Mouse (Mus musculus): Measurements from ENCODE around the gene Kcnk18.
A peak's percentile ranks its signal among the peaks of the same experiment; 100 is the strongest.

Kcnk18 gene

DNA sequence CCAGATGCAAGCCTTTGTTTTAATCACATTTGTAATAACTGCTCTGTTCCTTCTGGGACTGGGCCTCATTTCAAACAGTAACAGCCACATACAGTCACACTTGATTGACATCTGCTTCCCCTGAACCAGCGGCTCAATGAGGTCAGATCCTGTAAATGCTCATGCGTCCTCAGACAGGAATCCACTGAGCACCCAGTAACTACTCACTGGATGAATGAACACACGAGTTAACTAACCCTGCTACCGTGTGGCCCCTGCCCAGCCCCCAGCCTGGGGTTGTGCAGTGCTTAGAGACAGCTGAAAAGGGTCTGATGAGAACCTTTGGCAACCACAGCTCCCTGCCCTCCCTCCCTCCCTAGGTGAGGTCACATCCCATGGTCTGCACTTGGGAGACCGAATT lies 13.8 kb downstream of the Kcnk18 start:
- DNase-seq = peak; percentile 27

GRCm38 (mm10) chr19:59235001-59235400 lies 16.0 kb downstream of the Kcnk18 start:
- DNase-seq = no peak

DNA sequence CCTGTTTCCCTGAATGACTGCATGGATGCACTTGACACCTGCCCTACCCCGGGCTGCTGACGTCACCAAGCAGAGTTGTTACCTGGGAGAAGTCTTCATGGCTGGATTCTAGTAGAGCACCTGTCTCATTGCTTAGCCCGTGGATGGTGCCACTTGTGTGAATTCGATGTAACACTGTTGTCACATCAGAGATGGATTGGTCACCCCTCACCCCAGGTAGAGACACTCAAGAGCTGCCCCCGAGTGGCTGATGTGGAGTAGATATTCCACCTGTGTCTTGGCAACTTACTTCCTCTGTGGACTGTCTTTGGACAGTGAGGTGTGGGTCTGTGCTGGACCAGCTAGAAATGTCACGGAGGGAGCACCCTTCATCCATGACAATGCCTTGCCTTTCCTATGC lies 17.0 kb downstream of the Kcnk18 start:
- DNase-seq = no peak

DNA sequence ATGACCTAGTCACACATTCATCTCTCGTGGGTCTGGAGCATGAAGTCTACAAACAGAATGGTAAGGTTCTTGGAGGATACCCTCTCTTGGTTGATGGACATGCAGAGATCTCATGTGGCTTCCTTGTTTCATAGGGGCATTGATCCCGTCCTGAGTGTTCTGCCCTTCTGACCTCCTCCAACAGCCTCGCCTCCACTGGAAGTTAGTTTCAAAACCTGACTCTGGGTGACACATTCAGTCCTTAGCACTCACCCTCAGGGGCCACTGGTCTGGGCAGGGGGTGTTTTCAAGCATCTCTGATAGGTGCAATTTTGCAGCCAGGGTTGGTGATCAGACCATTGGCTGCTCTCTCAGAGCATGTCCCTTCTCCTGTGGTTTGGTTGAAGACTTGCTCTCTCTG lies 19.6 kb downstream of the Kcnk18 start:
- DNase-seq = no peak

- peak; percentile 80 for DNase-seq
Observed at GRCm38 (mm10) chr19:59239124-59239817, 20.3 kb downstream of the Kcnk18 start.

GRCm38 (mm10) chr19:59241987-59242386 lies 23.0 kb downstream of the Kcnk18 start:
- DNase-seq = no peak

DNA sequence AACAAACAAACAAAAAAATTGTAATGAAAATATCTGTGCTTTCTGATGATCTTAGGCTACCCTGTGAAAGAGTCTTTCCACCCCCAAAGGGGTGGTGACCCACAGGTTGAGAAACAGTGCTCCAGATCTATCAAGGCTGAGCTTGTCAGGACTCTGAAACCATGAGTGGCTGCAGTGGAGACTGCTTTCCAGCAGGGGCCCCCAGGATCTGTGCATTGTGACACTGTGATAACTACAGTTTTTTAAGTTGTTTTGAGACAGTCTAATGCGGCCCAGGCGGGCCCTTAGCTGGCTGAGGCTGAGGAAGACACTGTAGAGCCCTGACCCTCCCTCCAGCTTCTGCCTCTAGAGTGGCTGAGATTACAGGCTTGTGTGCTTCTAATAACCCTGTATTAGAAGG lies 24.0 kb downstream of the Kcnk18 start:
- DNase-seq = no peak

GRCm38 (mm10) chr19:59248144-59248543 lies 29.1 kb downstream of the Kcnk18 start:
- no peak for DNase-seq

GRCm38 (mm10) chr19:59248553-59249286 lies 29.7 kb downstream of the Kcnk18 start:
- no peak for DNase-seq

DNA sequence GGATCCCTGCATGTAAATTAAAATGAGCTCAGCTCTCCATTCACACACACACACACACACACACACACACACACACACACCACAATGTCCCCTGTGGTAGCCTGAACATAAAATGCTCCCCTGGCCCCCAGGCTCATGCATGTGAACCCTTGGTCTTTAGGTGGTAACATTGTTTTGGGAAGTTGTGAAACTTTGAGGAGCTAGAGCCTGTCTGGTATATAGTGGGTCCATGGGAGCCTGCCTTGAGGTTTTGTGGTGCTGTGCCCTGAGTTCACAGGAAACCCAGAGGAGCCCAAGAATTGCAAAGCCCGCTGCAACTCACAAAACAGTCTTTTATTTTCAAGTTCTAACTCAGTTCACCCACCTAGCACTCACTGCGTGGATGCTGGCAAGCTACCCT lies 33.6 kb downstream of the Kcnk18 start:
- no peak for DNase-seq

DNA sequence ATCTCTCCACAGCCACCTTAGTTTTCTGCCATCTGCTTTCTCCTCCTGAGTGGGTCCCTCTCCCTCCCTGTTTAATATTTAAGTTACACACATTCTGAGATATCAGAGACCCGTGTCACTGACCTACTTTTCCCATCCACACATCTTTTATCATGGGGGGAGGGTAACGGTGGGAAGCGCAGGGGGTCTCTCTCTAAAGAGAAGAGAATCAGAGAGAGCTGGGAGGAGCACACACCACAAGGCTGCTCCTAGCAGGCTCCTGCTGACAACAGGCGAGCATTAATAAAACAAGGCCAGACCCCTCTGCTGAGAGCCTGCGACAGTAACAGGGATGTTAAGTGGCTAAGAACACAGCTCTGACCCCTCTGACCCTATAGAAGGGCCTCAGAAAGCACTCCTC lies 40.6 kb downstream of the Kcnk18 start:
- peak; percentile 50 for DNase-seq

DNA sequence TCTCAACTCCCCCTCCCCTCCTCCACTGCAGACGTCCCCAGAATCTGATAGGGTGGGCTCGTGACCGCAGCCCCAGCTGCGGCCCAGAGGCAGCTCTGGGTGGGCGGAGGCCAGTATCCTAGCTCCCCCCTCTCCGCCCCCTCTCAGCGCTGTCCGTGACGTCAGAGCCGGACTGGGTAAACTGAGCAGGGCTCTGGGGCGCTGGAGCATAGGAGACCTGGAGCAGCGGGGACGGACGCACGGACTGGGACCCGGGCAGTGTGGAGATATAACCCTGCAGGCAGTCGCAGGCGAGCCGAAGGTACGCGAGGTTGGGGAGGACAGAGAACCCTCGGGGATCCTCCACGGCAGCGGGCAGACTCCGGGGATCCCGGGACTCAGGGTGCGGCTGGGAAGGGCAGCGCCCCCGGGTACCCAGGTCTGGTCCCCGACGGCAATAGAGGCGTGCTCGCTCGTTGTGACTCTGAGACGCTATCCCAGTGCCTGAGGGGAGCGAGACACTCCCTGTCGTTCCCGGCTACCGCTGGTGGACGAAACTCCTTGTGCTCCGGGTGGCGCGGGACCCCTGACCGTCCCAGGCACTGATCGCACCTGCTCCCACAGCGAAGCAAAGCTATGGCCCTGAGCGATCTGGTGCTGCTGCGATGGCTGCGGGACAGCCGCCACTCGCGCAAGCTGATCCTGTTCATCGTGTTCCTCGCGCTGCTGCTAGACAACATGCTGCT lies 41.9 kb downstream of the Kcnk18 start, which contains the start of gene Slc18a2:
Slc18a2 (plus strand) TSS at position 179 of the 725 bp plus-strand sequence.
- peak; percentile 74 for DNase-seq

DNA sequence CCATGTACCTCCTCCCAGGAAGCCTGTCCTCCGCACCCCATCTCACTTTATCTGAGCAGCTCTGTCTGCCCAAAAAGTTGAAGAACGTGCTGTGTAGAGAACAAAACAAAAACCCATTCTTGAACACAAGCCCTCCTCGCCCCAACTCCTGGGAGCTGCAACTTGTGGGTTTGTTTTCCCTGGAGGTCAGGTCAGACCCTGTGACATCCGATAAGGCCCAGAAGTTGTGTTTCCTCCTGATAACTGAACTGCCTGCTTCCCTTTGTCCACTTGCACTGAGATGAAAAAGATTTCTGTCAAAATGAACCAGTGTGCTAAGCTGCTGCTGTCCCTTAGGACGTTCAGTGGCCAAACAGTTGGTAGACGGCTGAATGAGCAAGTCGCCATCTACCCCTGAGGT lies 42.6 kb downstream of the Kcnk18 start:
- DNase-seq = no peak

DNA sequence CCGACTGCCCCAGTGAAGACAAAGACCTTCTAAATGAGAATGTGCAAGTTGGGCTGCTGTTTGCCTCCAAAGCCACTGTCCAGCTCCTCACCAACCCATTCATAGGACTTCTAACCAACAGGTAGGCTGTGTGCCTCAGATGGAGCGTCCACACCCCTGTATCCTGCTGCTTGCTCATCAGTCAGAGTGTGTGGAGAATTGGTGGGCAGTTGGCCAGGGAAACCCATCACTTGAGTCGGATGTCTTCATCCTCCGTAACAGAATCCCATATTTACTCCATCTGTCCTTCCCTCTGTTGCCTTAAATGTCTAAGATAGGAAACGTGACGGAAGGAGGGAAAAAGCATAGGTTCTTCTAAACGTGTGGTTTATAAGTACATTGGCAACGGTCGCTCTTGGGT lies 44.2 kb downstream of the Kcnk18 start:
- DNase-seq = no peak

DNA sequence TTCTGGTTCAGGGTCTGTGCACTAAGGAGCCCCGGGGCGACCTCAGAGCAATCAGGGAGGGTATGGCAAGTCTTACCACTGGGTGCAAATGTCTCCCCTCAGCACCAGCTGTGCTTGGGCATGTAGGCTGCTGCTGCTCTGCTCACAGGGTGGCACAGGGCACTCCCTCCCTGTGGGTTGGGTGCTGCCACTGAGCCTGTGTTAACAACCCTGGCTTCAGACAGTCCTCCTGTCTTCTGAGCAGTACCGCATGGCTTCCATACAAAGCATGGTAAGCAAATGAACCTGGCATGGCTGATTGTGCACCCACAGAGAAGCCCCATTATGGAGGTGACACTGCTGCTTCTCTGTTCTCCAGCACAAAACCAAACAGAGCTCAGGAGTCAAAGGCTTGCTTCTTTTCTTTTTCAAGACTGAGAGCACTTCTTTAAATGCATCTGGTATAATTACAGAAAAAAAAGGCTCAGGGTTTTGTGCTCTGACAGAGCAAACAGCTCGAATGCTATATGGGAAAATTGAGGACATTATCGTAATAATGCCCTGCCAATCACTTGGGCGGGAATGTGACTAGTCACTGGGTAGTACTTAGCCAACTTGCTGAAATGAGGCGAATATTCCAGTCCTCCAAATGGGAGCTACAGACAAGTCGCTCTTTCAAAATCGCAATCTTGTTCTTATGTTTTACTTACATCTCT lies 46.0 kb downstream of the Kcnk18 start:
- no peak for DNase-seq

DNA sequence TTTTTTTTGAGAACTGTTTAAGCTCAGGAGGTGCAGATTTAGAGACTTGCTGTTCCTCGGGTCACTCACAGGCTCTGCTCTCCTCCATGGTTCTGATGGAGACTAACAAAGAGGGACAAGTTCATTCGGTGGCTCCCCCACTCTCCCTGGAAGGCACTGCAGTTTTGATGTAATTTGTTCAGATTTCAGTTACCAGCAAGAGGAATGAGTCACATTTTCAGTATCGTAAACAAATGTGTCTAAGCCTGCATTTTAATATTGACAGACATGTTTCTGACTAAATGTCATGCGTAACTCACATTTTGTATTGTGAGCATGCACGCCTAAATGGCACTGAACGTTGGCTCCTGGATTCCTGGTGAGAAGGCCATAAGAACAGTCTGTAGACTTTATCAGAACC lies 46.9 kb downstream of the Kcnk18 start:
- DNase-seq = no peak

GRCm38 (mm10) chr19:59267417-59267963 lies 48.5 kb downstream of the Kcnk18 start:
- peak; percentile 41 for DNase-seq

DNA sequence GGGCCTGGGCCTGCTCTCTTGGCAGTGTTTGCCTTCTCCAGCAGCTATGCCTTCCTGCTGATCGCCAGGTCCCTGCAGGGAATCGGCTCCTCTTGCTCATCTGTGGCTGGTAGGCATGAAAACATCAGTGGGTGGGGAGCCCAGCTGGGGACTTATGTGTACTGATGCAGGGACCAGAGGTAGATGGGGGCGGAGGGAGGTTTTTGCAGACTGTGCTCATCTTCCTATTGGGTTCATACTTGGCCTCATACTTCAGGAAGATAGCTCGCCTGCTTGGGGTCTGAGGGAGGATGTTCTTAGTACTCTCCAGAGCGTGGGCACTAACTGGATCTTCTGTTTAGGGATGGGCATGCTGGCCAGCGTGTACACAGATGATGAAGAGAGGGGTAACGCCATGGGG lies 54.2 kb downstream of the Kcnk18 start:
- no peak for DNase-seq

GRCm38 (mm10) chr19:59276354-59276753 lies 57.3 kb downstream of the Kcnk18 start:
- peak; percentile 12 for DNase-seq

- no peak for DNase-seq
Observed at GRCm38 (mm10) chr19:59280841-59281240, 61.8 kb downstream of the Kcnk18 start.

GRCm38 (mm10) chr19:59282001-59282400 lies 63.0 kb downstream of the Kcnk18 start:
- DNase-seq = no peak
